Mouse (Mus musculus) testis, adult 2 months (tissue): ENCODE measurements around the gene Aplp2.

Experiments used
- CTCF ChIP-seq: fragments of 200-500 bp; IDR thresholded peaks from 2 replicates; pipeline ENCODE4 v1.5.1; 2012; ENCODE audit warnings: low read depth, mild to moderate bottlenecking, inconsistent platforms, low read length, moderate library complexity; ENCODE audit not compliant: control insufficient read depth, insufficient read depth, insufficient replicate concordance
- POLR2A ChIP-seq: fragments of 200-500 bp; IDR thresholded peaks from 2 replicates; pipeline ENCODE4 v1.6.1; 2012; ENCODE audit warnings: low read depth, mild to moderate bottlenecking, inconsistent platforms, low read length, moderate library complexity; ENCODE audit not compliant: control insufficient read depth

GRCm38 (mm10) chr9:31108464-31108863 is 103.2 kb downstream of the Aplp2 start:
- TF ChIP-seq CTCF, result no peak
- no peak for TF ChIP-seq POLR2A
